Mouse (Mus musculus) c-Kit-positive CD71-negative TER-119-negative erythroid progenitor cells, embryonic 14.5 days (primary cell): ENCODE data around the gene Gtf2h1.

ENCODE experiments used
- DNase-seq: peaks from one replicate; pipeline ENCODE4 v3.0.0-alpha.2; 2013; ENCODE audit warnings: low read depth

Gene Gtf2h1

DNA sequence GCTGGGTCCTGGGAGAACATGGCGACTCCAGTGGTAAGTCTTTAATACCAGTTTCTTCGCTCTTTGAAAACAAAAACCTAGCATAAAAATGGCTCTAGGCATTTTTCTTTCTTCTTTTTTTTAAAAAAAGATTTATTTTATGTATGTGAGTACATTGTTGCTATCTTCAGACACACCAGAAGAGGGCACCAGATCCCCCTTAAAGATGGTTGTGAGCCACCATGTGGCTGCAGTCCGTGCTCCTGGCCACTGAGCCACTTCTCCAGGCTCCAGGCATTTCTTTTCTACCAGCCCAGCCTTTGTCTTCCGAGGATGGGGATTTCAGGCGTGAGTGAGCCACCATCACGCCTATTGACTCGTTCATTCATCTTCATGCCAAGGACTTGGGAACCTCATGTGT is 55.1 kb downstream of the Gtf2h1 start:
- no peak for DNase-seq

DNA sequence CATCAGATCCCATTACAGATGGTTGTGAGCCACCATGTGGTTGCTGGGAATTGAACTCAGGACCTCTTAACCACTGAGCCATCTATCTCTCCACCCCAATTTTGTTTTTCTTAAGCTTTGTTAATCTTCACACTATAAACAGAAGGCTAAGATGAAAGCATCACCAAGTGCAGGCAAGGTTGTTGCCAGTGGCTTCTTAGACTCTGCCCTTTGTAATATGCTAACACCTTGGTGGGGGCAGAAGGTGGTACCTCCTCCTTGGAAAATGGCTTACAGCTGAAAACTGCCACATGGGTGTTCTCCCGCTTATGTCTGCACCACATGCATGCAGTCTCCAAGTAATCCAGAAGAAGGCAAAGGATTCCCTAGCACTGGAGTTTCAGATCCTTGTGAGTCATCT is 56.8 kb downstream of the Gtf2h1 start:
- DNase-seq, result no peak

DNA sequence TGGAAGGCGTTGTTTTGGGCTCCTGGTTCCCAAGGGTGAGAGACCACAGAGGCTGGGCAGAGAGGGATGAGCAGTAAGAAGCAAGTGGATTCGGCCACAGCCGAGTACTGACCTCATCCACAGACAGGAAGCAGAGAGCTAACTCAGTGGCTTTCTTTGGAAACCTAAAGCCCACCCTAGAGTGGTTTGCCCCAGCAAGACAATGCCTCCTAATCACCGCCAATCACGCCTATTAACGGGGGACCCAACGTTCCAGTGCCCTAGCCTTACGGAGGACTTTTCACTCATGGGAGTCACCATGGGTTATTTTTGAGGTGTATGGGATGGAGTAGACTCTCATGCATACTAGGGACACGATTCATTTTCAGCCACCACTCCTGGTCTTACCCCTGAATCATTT is 57.5 kb downstream of the Gtf2h1 start:
- no peak for DNase-seq

DNA sequence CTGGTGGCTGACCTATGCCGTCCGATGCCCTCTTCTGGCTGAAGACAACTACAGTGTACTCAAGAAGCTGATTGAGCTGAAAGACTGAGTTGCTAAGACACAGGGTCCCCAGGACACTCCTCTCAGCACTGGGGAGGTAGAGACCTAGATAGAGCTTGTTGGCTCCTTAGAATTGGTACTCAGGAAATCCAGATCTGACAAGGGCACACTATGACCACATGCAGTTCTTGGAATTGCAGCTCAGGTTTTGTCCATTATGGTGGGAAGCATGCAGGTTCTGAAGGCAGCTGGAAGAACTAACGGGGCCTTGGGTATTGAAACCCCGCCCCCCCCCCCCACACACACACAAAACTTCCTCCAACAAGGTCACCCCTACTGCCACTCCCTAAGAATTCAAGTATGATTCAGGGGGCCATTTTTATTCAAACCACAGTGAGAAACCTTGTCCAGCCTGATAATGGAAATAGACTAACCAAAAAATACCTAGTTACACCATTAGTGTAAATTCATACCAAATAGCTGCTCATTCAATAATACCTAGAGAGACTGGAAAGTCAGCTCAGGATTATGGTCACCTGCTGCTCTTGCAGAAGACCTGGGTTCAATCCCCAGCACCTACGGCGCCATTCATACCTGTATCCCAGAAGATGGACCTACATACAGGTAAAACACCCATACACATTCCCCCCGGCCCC is 60.1 kb downstream of the Gtf2h1 start:
- no peak for DNase-seq

DNA sequence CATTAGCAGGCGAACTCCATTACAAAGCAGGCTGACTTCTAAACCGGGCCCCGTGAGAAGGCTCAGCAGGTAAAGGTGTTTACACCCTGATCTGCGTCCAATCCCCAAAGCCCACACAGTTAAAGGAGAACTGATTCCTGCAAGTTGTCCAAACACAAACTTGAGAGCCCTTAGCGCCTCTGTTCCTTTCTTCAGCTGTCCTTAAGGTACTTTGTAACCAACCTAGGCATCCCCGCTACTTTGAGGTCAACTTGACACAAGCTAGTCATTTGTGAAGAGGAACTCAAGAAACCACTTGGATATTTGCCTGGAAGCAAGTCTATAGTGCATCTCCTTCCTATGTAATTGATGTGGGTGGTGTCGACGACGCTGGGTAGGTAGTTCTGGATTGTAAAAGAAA is 61.5 kb downstream of the Gtf2h1 start:
- no peak for DNase-seq

DNA sequence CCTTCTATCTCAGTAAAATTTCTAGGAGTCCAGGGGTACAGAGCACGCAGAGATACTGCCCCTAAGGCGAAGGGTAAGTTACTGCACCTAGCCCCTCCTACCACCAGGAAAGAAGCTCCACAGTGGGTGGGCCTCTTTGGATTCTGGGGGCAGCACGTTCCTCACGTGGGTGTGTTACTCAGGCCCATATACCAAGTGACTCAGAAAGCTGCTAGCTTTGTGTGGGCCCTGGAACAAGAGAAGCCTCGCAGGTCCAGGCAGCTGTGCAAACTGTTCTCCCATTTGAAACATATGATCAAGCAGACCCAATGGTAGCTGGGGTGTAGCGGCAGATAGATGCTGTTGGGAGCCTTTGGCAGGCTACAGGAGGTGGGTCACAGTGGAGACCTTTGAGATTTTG is 63.1 kb downstream of the Gtf2h1 start:
- DNase-seq, result no peak

DNA sequence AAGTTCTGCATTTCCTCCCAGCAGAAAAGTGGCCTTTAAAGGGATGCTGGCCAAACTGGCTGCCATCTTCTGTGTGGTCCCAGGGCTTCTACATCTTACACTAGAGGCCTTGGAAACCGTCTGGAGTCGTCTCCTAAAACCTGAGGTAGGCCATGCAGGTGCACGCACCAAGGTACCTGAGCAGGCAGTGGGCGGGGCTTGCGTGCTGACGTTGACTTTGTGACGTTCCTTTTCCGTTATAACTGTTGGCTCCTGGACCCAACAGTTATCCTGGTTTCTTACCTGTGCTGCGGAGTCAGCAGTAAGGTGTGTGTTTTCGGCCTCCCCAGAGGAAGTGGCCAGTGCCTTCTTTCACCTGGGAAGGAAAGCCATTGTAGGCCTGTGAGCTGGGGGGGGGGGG is 65.1 kb downstream of the Gtf2h1 start, which contains the start of gene Ldhc:
Gene Ldhc, plus strand, starts transcription at position 208 of the 400 bp plus-strand sequence.
- DNase-seq, result no peak

DNA sequence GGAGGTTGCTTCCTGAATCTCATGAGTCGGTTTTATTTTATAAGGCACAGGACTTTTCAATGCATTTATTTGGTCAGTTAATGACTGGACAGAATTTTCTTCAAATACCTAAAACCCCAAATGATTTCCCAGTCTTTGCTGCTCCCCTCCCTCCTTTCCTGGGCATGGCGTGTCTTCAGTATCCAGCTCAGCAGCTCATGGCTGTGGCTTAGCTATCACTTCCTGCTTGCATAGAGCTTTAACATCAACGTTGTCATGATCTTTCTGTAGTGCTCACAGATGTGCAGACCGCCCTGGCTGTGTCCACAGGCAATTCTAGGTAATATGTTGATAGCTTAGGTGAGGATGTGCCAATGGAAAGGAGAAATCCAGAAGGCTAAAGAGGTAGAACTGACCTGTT is 76.1 kb downstream of the Gtf2h1 start:
- no peak for DNase-seq
